Mouse (Mus musculus) intestine, postnatal 0 days (tissue): ENCODE measurements around the gene Cnp. TPM values are rescaled to one million over a fixed set of nuclear protein-coding genes. Genes with fewer than 3 reads are reported as not detected.

Experiments
- ATAC-seq: fragments of 200-750 bp; cut with Nextera tagmentation; 2 replicates; pipeline ENCODE4 v1.8.0; 2017; ENCODE audit warnings: mild to moderate bottlenecking, moderate TSS enrichment, moderate library complexity
- H3K27ac ChIP-seq: fragments of 300-500 bp; sonication (generic); 2 replicates; pipeline ENCODE4 v1.5.1; 2014; ENCODE audit warnings: mild to moderate bottlenecking, low read depth, low read length, moderate library complexity
- H3K27me3 ChIP-seq: fragments of 300-500 bp; sonication (generic); replicated peaks from 2 replicates; pipeline ENCODE4 v1.6.1; 2014; ENCODE audit warnings: low read length, mixed read lengths; ENCODE audit not compliant: control insufficient read depth, insufficient read depth
- H3K36me3 ChIP-seq: fragments of 300-500 bp; sonication (generic); 2 replicates; pipeline ENCODE4 v1.6.1; 2014; ENCODE audit warnings: mild to moderate bottlenecking, moderate library complexity; ENCODE audit not compliant: control insufficient read depth, insufficient read depth
- H3K4me1 ChIP-seq: fragments of 300-500 bp; sonication (generic); replicated peaks from 2 replicates; pipeline ENCODE4 v1.6.1; 2014; ENCODE audit warnings: antibody characterized with exemption, low read length, mixed read lengths; ENCODE audit not compliant: control insufficient read depth, insufficient read depth
- H3K4me2 ChIP-seq: fragments of 300-500 bp; sonication (generic); replicated peaks from 2 replicates; pipeline ENCODE4 v1.6.1; 2014; ENCODE audit warnings: low read depth, mild to moderate bottlenecking, moderate library complexity
- H3K4me3 ChIP-seq: fragments of 300-500 bp; sonication (generic); 2 replicates; pipeline ENCODE4 v1.5.1; 2014; ENCODE audit warnings: low read depth, low read length
- H3K9ac ChIP-seq: fragments of 300-500 bp; sonication (generic); 2 replicates; pipeline ENCODE4 v1.6.1; 2014; ENCODE audit warnings: mild to moderate bottlenecking, low read depth, low read length
- H3K9me3 ChIP-seq: fragments of 300-500 bp; sonication (generic); 2 replicates; pipeline ENCODE4 v1.6.1; 2016; ENCODE audit warnings: mixed run types; ENCODE audit not compliant: control insufficient read depth
- CTCF ChIP-seq: sonication (generic); IDR thresholded peaks from 2 replicates; pipeline ENCODE4 v1.5.1; 2016; ENCODE audit warnings: low read depth, mild to moderate bottlenecking, control low read depth, antibody characterized with exemption, moderate library complexity
- WGBS: fragments of 180-500 bp; shearing (Covaris S2); extraction: QIAGEN DNeasy Blood & Tissue Kit; methylation state at CpG from one replicate; pipeline ENCODE4 v1.1.7; 2014; 5-methylcytosine and 5-hydroxymethylcytosine counted together
- polyA plus RNA-seq: library from polyadenylated mRNA; unstranded; fragments of >200 nt; fragmentation: Nextera tagmentation; extraction: Ambion mirVana; gene quantifications from 2 replicates; pipeline ENCODE4 v1.2.1, GENCODE M21; 2015

Cnp gene
- polyA plus RNA-seq, 1 experiment from 2014 or later, result 15.6 TPM

DNA sequence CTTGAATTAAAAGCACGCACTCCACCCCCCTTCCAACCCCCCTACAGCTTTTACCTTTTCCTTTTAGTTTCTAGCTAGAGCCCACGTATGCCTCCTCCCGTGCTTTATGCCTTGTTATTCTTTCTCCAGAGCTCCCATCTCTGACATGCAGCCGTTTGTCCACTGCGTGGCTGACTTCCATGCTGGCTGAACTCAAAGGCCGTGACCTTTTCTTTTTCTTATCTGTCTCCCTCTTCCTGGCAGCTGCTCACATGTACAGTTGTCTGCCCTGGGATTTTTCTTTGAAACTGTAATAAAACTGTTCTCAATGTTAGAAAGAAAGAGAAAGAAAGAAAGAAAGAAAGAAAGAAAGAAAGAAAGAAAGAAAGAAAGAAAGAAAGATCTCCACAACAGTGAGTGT is 33.7 kb upstream of the Cnp start:
- WGBS, result 38% methylated on average over 6 of the region's 6 CpGs
- Histone ChIP-seq H3K36me3 (no peaks in the 10 kb centered on the region), H3K27me3 (no peaks in the 10 kb centered on the region), H3K4me1 (0 out of 2 replicates have a peak, but pooled peaks cover 4% of the 10 kb centered on the region), H3K27ac (no peak overlapping the region), H3K4me3 (no peak overlapping the region), H3K9me3 (no peaks in the 10 kb centered on the region), H3K9ac (no peak overlapping the region), H3K4me2 (no peak overlapping the region)
- no peak for ATAC-seq
- TF ChIP-seq CTCF, result no peak

DNA sequence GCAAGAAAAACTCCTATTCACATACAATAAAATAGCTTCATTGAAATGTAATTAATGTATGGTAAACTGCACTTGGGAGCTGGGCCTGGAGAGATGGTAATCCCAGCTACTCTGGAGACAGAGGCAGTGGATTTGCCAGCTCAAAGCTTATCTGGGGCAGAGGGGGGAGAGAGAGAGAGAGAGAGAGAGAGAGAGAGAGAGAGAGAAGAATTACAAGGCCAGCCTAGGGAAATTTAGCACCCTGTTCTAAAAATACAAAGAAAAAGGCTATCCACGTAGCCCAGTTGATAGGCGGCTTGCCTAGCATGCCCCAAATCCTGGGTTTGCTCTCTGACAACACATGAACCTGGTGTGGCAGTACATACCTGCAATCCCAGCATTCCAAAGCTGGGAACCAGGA is 33.1 kb upstream of the Cnp start:
- TF ChIP-seq CTCF, result no peak
- Histone ChIP-seq H3K9me3 (no peaks in the 10 kb centered on the region), H3K4me3 (no peak overlapping the region), H3K27me3 (no peaks in the 10 kb centered on the region), H3K9ac (no peak overlapping the region), H3K36me3 (no peaks in the 10 kb centered on the region), H3K4me1 (0 out of 2 replicates have a peak, but pooled peaks cover 4% of the 10 kb centered on the region), H3K27ac (no peak overlapping the region), H3K4me2 (no peak overlapping the region)
- ATAC-seq, result no peak
- WGBS, result 92% methylated on average over 2 of the region's 2 CpGs

DNA sequence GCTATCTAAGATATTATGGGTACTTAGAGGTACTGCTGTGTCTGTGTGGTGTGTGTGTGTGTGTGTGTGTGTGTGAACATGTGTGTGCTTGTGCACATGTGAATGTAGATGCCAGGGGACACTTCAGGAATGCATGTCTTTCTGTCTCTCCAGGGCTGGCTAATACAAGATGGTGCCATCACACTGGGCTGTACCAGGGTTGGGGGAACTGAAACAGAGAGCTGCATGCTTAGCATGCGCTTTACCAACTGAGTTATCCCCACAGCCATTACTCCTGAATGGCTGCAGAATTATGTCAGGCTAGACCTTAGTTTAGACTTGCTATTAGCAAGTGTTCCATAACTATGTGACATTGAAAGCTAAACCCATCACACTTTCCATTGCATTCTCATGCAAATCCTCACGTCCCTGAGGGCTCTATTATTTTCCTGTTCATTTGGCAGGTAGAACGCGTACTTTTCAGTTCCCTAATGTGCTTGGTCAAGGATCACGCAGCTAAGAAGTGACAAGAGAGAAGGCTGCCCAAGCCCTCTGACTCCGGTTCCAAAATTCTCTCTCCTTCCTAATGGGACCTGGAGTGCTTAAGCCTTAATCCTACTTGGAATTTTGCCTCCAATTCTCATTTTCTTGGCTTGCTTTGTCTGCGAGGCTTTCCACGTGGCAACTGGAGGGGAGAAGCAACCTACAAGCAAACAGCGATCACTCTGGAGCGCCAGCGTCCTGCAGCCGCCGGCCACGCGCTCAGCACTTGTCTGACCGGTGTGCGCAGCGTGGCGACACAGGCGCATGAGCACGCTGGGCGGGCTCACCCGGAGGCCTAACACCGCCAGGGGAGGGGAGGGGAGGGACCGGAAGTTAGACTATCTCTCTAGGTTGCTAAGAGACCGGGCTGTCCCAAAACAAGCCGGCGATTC is 29.6 kb upstream of the Cnp start, which contains the start of gene Ttc25:
TSS of gene Ttc25 (plus strand) at position 776 of the 914 bp plus-strand sequence.
- Histone ChIP-seq H3K4me2 (peak within 1 kb of the TSS; percentile 68), H3K27me3 (no peaks in the 10 kb centered on the region), H3K36me3 (no peaks in the 10 kb centered on the region), H3K4me1 (0 out of 2 replicates have a peak, but pooled peaks cover 4% of the 10 kb centered on the region), H3K27ac (peak within 1 kb of the TSS; percentile 41; the same call in 1 of the 2 replicates), H3K9ac (no peak within 1 kb of the TSS), H3K9me3 (no peaks in the 10 kb centered on the region), H3K4me3 (peak within 1 kb of the TSS; percentile 39)
- peak; percentile 98 for ATAC-seq
- WGBS, result 5% methylated on average over 28 of the region's 28 CpGs
- TF ChIP-seq CTCF, result peak; percentile 47

DNA sequence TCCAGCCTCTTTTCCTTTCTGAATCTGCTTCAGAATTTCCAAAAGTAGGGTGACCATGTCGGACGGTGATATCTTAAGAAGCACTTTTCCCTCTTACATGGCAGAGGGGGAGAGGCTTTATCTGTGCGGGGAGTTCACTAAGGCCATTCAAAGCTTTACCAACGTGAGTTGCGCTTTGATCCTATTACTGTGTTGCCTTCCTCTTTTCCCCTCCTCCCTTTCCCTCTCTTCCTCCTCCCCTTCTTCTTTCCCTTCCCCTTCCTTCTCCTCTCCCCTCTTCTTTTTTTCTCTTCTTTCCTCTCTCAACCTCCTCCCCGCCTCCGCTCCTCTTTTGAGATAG is 29.0 kb upstream of the Cnp start:
- 25% methylated on average over 7 of the region's 7 CpGs for WGBS
- H3K27me3 ChIP-seq, result no peaks in the 10 kb centered on the region
- H3K4me2 ChIP-seq, result peak overlapping the region; percentile 68
- 0 out of 2 replicates have a peak, but pooled peaks cover 4% of the 10 kb centered on the region for H3K4me1 ChIP-seq
- H3K27ac ChIP-seq, result no peak overlapping the region; the same call in 1 of the 2 replicates
- no peak overlapping the region for H3K9ac ChIP-seq
- no peaks in the 10 kb centered on the region for H3K9me3 ChIP-seq
- H3K36me3 ChIP-seq, result no peaks in the 10 kb centered on the region
- peak; percentile 21; the same call in 1 of the 2 replicates for ATAC-seq
- H3K4me3 ChIP-seq, result peak overlapping the region; percentile 39
- TF ChIP-seq CTCF, result no peak

DNA sequence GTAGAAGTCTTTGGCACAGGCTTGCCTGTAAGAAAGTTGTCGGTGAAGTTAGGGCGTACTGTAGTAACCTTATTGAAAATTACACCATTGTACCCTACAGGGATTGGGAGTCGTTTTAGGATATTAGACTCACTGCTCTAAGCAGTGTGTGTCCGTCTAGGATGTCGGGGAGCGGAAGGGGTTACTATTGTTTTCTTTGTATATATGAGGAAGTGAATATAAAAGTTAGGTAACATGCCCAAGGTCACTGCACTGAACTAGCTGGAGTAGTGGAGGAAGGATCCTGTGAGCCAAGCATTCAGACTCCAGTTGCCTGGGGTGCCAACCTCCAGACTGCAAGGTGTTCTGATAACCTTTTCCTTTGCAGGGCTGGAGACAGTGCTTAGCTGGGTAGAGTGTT is 27.7 kb upstream of the Cnp start:
- H3K4me2 ChIP-seq, result no peak overlapping the region

DNA sequence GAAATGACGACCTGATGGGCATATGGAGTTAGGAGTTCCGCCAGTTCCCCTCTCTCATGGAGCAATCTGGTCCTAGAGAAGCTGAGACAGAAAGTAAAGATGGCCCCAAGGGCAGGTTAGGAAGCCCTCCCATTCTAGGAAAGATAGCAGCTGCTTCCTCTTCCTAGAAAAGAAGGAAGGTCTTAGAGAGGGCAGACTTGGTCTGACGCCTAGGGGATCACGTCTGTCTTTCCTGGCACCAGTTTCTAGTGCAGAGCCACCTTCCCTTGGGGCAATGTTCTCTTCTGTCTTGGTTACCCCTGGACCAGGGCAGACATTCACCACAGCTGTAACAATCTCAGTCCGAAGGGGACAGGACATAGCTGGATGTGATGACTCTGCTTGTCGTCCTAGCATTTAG is 26.6 kb upstream of the Cnp start:
- H3K9ac ChIP-seq, result no peak overlapping the region
- H3K36me3 ChIP-seq, result no peaks in the 10 kb centered on the region
- H3K27ac ChIP-seq, result no peak overlapping the region
- no peak for ATAC-seq
- no peak overlapping the region for H3K4me2 ChIP-seq
- TF ChIP-seq CTCF, result no peak
- no peaks in the 10 kb centered on the region for H3K27me3 ChIP-seq
- H3K9me3 ChIP-seq, result no peaks in the 10 kb centered on the region
- H3K4me1 ChIP-seq, result 0 out of 2 replicates have a peak, but pooled peaks cover 4% of the 10 kb centered on the region
- no peak overlapping the region for H3K4me3 ChIP-seq
- WGBS, result 79% methylated on average over 6 of the region's 6 CpGs

More for the DNA sequence above, 27.7 kb upstream of the Cnp start:
- H3K36me3 ChIP-seq, result no peaks in the 10 kb centered on the region
- H3K27ac ChIP-seq, result no peak overlapping the region
- no peak for TF ChIP-seq CTCF
- H3K27me3 ChIP-seq, result no peaks in the 10 kb centered on the region
- no peaks in the 10 kb centered on the region for H3K9me3 ChIP-seq
- no peak overlapping the region for H3K4me3 ChIP-seq
- no peak overlapping the region for H3K9ac ChIP-seq
- H3K4me1 ChIP-seq, result 0 out of 2 replicates have a peak, but pooled peaks cover 4% of the 10 kb centered on the region
- ATAC-seq, result no peak
- WGBS, result 82% methylated on average over 6 of the region's 6 CpGs
